Mouse (Mus musculus) bone marrow, adult 2 months (tissue): ENCODE results near the gene Maml3.

ENCODE experiments used
- CTCF ChIP-seq: fragments of 200-500 bp; IDR thresholded peaks from 2 replicates; pipeline ENCODE4 v1.5.1; 2011; ENCODE audit warnings: low read length, control low read depth; ENCODE audit not compliant: control insufficient read depth, insufficient read depth
- POLR2A ChIP-seq: fragments of 200-500 bp; IDR thresholded peaks from 2 replicates; pipeline ENCODE4 v1.6.1; 2011; ENCODE audit warnings: low read depth, mild to moderate bottlenecking, control low read depth, low read length, borderline replicate concordance; ENCODE audit not compliant: control insufficient read depth

GRCm38 (mm10) chr3:51635960-51636359, 468.9 kb downstream of the Maml3 start:
- TF ChIP-seq CTCF (no peak), POLR2A (no peak)
